Mouse (Mus musculus): ENCODE measurements at regions not wholly inside any gene's neighbourhood (a gene's known extent, or its start where the extent isn't known, plus 50 kb on each side); places are given as distances from the start of the nearest gene placed in this dataset.

- ATAC-seq: no peak
- Histone ChIP-seq H3K9me3 (ENCODE audit: low read length) (no peaks in the 10 kb centered on the region), H3K4me3 (ENCODE audit: low read length) (no peak overlapping the region), H3K36me3 (ENCODE audit: insufficient read depth, low read length) (no peaks in the 10 kb centered on the region), H3K27me3 (ENCODE audit: insufficient read depth, low read length) (no peaks in the 10 kb centered on the region), H3K27ac (no peak overlapping the region), H3K9ac (replicated peaks; ENCODE audit: low read length) (no peak overlapping the region), H3K4me1 (ENCODE audit: insufficient read depth, low read length) (no peaks in the 10 kb centered on the region), H3K4me2 (ENCODE audit: low read depth, low read length) (no peak overlapping the region)
- DNase-seq (ENCODE audit: low spot score): no peak
- TF ChIP-seq CTCF (IDR thresholded peaks at IDR 0.05; ENCODE audit: low read depth): no peak
- WGBS: 91% methylated on average over 9 of the region's 9 CpGs
Measured at GRCm38 (mm10) chr17:41990804-41991203, 324.9 kb upstream of the Ptchd4 start.

- H3K27me3 ChIP-seq (ENCODE audit: insufficient read depth, low read length): no peaks in the 10 kb centered on the region
- H3K36me3 ChIP-seq (ENCODE audit: insufficient read depth, low read length): no peaks in the 10 kb centered on the region
- H3K4me3 ChIP-seq (ENCODE audit: low read length): no peak overlapping the region
- no peaks in the 10 kb centered on the region for H3K9me3 ChIP-seq (ENCODE audit: low read length)
- DNase-seq (ENCODE audit: low spot score) (no peak), ATAC-seq (no peak)
- H3K4me1 ChIP-seq (ENCODE audit: insufficient read depth, low read length): no peaks in the 10 kb centered on the region
- no peak overlapping the region for H3K9ac ChIP-seq (replicated peaks; ENCODE audit: low read length)
- H3K27ac ChIP-seq: no peak overlapping the region
- H3K4me2 ChIP-seq (ENCODE audit: low read depth, low read length): no peak overlapping the region
- no peak for TF ChIP-seq CTCF (IDR thresholded peaks at IDR 0.05; ENCODE audit: low read depth)
Measured at GRCm38 (mm10) chr17:42008415-42008814, 307.3 kb upstream of the Ptchd4 start.

GRCm38 (mm10) chr17:42024295-42024694 lies 291.5 kb upstream of the Ptchd4 start:
- Histone ChIP-seq H3K27ac (no peak overlapping the region), H3K9ac (replicated peaks; ENCODE audit: low read length) (no peak overlapping the region), H3K4me3 (ENCODE audit: low read length) (no peak overlapping the region), H3K36me3 (ENCODE audit: insufficient read depth, low read length) (no peaks in the 10 kb centered on the region), H3K9me3 (ENCODE audit: low read length) (no peaks in the 10 kb centered on the region), H3K4me1 (ENCODE audit: insufficient read depth, low read length) (no peaks in the 10 kb centered on the region), H3K4me2 (ENCODE audit: low read depth, low read length) (no peak overlapping the region), H3K27me3 (ENCODE audit: insufficient read depth, low read length) (no peaks in the 10 kb centered on the region)
- TF ChIP-seq CTCF (IDR thresholded peaks at IDR 0.05; ENCODE audit: low read depth): no peak
- DNase-seq (ENCODE audit: low spot score) (no peak), ATAC-seq (no peak)
- WGBS: 79% methylated on average over 2 of the region's 2 CpGs

GRCm38 (mm10) chr17:42027253-42027652 lies 288.5 kb upstream of the Ptchd4 start:
- Histone ChIP-seq H3K4me3 (ENCODE audit: low read length) (no peak overlapping the region), H3K9ac (replicated peaks; ENCODE audit: low read length) (no peak overlapping the region), H3K27me3 (ENCODE audit: insufficient read depth, low read length) (no peaks in the 10 kb centered on the region), H3K4me1 (ENCODE audit: insufficient read depth, low read length) (no peaks in the 10 kb centered on the region), H3K27ac (no peak overlapping the region), H3K36me3 (ENCODE audit: insufficient read depth, low read length) (no peaks in the 10 kb centered on the region), H3K9me3 (ENCODE audit: low read length) (no peaks in the 10 kb centered on the region), H3K4me2 (ENCODE audit: low read depth, low read length) (no peak overlapping the region)
- DNase-seq (ENCODE audit: low spot score) (no peak), ATAC-seq (no peak)
- TF ChIP-seq CTCF (IDR thresholded peaks at IDR 0.05; ENCODE audit: low read depth): no peak

- Histone ChIP-seq H3K9ac (replicated peaks; ENCODE audit: low read length) (no peak overlapping the region), H3K9me3 (ENCODE audit: low read length) (no peaks in the 10 kb centered on the region), H3K36me3 (ENCODE audit: insufficient read depth, low read length) (no peaks in the 10 kb centered on the region), H3K4me2 (ENCODE audit: low read depth, low read length) (no peak overlapping the region), H3K27me3 (ENCODE audit: insufficient read depth, low read length) (no peaks in the 10 kb centered on the region), H3K4me1 (ENCODE audit: insufficient read depth, low read length) (no peaks in the 10 kb centered on the region), H3K4me3 (ENCODE audit: low read length) (no peak overlapping the region), H3K27ac (no peak overlapping the region)
- TF ChIP-seq CTCF (IDR thresholded peaks at IDR 0.05; ENCODE audit: low read depth): no peak
- 34% methylated on average over 3 of the region's 3 CpGs for WGBS
- DNase-seq (ENCODE audit: low spot score): peak; percentile 39
- ATAC-seq: no peak
Measured at GRCm38 (mm10) chr17:42029452-42029851, 286.3 kb upstream of the Ptchd4 start.

GRCm38 (mm10) chr17:42037089-42037488 lies 278.7 kb upstream of the Ptchd4 start:
- DNase-seq (ENCODE audit: low spot score): no peak
- no peak overlapping the region for H3K27ac ChIP-seq
- H3K4me1 ChIP-seq (ENCODE audit: insufficient read depth, low read length): no peaks in the 10 kb centered on the region
- TF ChIP-seq CTCF (IDR thresholded peaks at IDR 0.05; ENCODE audit: low read depth): no peak
- H3K4me3 ChIP-seq (ENCODE audit: low read length): no peak overlapping the region
- H3K9ac ChIP-seq (replicated peaks; ENCODE audit: low read length): no peak overlapping the region
- WGBS: 90% methylated on average over 2 of the region's 2 CpGs
- no peak overlapping the region for H3K4me2 ChIP-seq (ENCODE audit: low read depth, low read length)
- H3K9me3 ChIP-seq (ENCODE audit: low read length): no peaks in the 10 kb centered on the region
- ATAC-seq: no peak
- H3K27me3 ChIP-seq (ENCODE audit: insufficient read depth, low read length): no peaks in the 10 kb centered on the region
- H3K36me3 ChIP-seq (ENCODE audit: insufficient read depth, low read length): no peaks in the 10 kb centered on the region

GRCm38 (mm10) chr17:42049779-42050515 lies 265.8 kb upstream of the Ptchd4 start:
- no peak overlapping the region for H3K4me3 ChIP-seq (ENCODE audit: low read length)
- ATAC-seq (no peak), DNase-seq (ENCODE audit: low spot score) (no peak)
- TF ChIP-seq CTCF (IDR thresholded peaks at IDR 0.05; ENCODE audit: low read depth): no peak
- no peak overlapping the region for H3K9ac ChIP-seq (replicated peaks; ENCODE audit: low read length)
- WGBS: 73% methylated on average over 5 of the region's 5 CpGs
- no peaks in the 10 kb centered on the region for H3K27me3 ChIP-seq (ENCODE audit: insufficient read depth, low read length)
- no peaks in the 10 kb centered on the region for H3K36me3 ChIP-seq (ENCODE audit: insufficient read depth, low read length)
- no peaks in the 10 kb centered on the region for H3K4me1 ChIP-seq (ENCODE audit: insufficient read depth, low read length)
- no peak overlapping the region for H3K4me2 ChIP-seq (ENCODE audit: low read depth, low read length)
- H3K9me3 ChIP-seq (ENCODE audit: low read length): no peaks in the 10 kb centered on the region
- no peak overlapping the region for H3K27ac ChIP-seq
